Mouse (Mus musculus) heart, embryonic 16.5 days (tissue): ENCODE data around the gene Unc5cl. TPM values are rescaled to one million over a fixed set of nuclear protein-coding genes. Genes with fewer than 3 reads are reported as not detected.

Experiments used
- ATAC-seq: fragments of 200-750 bp; cut with Nextera tagmentation; replicated peaks from 2 replicates; pipeline ENCODE4 v1.8.0; 2017; ENCODE audit warnings: moderate number of reproducible peaks; ENCODE audit not compliant: insufficient read depth, low FRiP score; ENCODE audit errors: extremely low read depth
- H3K27ac ChIP-seq: fragments of 300-500 bp; sonication (generic); 2 replicates; pipeline ENCODE4 v1.5.1; 2014; ENCODE audit warnings: mild to moderate bottlenecking, low read length, control low read depth, moderate library complexity
- H3K27me3 ChIP-seq: fragments of 300-500 bp; sonication (generic); 2 replicates; pipeline ENCODE4 v1.6.1; 2014; ENCODE audit warnings: low read length, mixed read lengths; ENCODE audit not compliant: control insufficient read depth, insufficient read depth
- H3K36me3 ChIP-seq: fragments of 300-500 bp; sonication (generic); 2 replicates; pipeline ENCODE4 v1.6.1; 2014; ENCODE audit not compliant: control insufficient read depth, insufficient read depth
- H3K4me1 ChIP-seq: fragments of 300-500 bp; sonication (generic); 2 replicates; pipeline ENCODE4 v1.6.1; 2014; ENCODE audit warnings: low read length, mixed read lengths; ENCODE audit not compliant: control insufficient read depth, insufficient read depth
- H3K4me2 ChIP-seq: fragments of 300-500 bp; sonication (generic); 2 replicates; pipeline ENCODE4 v1.6.1; 2014; ENCODE audit warnings: low read depth, mild to moderate bottlenecking, control low read depth, low read length
- H3K4me3 ChIP-seq: fragments of 300-500 bp; sonication (generic); 2 replicates; pipeline ENCODE4 v1.5.1; 2014; ENCODE audit warnings: mild to moderate bottlenecking, control low read depth, low read length
- H3K9ac ChIP-seq: fragments of 300-500 bp; sonication (generic); 2 replicates; pipeline ENCODE4 v1.6.1; 2014; ENCODE audit warnings: low read length, control low read depth
- H3K9me3 ChIP-seq: fragments of 300-500 bp; sonication (generic); replicated peaks from 2 replicates; pipeline ENCODE4 v1.6.1; 2016; ENCODE audit warnings: low read length; ENCODE audit not compliant: control insufficient read depth
- WGBS: fragments of 180-500 bp; shearing (Covaris S2); extraction: QIAGEN DNeasy Blood & Tissue Kit; methylation state at CpG from one replicate; pipeline ENCODE4 v1.1.7; 2014; 5-methylcytosine and 5-hydroxymethylcytosine counted together
- polyA plus RNA-seq: library from polyadenylated mRNA; unstranded; fragments of >200 nt; fragmentation: Nextera tagmentation; extraction: Ambion mirVana; gene quantifications from 2 replicates; pipeline ENCODE4 v1.2.1, GENCODE M21; 2015

Gene Unc5cl
- polyA plus RNA-seq, 1 experiment from 2014 or later, result 2.0 TPM

DNA sequence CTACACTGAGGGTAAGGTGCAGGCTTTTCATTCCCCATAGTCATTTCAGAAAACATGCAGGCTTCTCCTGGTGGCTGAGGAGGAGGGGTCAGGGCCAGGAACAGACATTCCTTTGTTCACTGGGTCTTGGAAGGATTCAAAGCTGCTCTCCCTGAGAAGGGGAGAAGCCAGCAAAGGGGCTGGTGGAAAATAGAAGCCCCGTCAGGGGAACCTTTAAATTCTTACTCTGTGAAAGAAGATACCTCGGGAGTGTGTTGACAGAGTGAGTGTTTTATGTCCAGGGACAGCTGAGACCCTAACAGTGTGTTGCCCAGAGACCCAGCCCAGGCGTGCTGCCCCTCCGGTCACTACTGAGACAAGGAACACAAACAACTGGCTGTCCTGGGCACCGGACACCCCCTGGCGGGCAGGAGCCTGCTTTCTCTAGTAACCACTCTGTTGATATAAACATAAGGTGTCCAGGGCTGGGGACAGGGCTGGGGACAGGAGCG is 17.2 kb upstream of the Unc5cl start:
- no peak overlapping the region for H3K4me3 ChIP-seq
- H3K27ac ChIP-seq, result peak overlapping the region; percentile 97
- H3K27me3 ChIP-seq, result no peaks in the 10 kb centered on the region
- peak; percentile 41 for ATAC-seq
- peak overlapping the region; percentile 18; the same call in 1 of the 2 replicates for H3K4me2 ChIP-seq
- no peaks in the 10 kb centered on the region for H3K9me3 ChIP-seq
- H3K4me1 ChIP-seq, result peaks cover 33% of the 10 kb centered on the region
- peak overlapping the region; percentile 55 for H3K9ac ChIP-seq
- no peaks in the 10 kb centered on the region for H3K36me3 ChIP-seq
- 28% methylated on average over 7 of the region's 7 CpGs for WGBS

DNA sequence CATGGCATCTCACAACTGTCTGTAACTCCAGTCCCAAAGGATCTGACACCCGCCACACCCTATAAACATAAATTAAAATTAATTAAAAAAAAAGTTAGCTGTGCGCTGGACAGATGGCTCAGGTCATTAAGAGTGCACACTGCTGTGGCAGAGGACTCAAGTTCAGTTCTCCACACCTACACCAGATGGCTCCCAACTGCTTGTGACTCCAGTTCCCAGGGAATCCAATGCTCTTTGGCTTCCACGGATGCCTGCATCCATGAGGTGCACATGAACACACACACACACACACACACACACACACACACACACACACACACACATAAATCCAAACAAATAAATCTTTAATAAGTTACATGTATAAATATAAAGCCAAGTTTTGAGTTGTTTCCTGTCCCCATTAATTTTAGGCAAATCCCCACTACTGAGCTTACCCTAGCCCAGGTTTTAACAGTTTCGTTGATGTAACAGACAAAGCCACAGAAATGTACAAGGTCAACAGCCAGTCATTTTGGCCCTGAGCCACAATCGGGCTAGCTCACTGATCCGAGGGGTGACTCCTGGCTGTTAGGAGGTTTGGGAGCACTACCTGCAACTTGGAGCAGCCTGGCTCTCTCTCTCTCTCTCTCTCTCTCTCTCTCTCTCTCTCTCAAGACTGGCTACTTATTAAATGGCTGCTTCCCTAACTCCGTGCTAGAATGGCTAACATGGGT is 11.8 kb upstream of the Unc5cl start:
- Histone ChIP-seq H3K9ac (no peak overlapping the region), H3K9me3 (no peaks in the 10 kb centered on the region), H3K27me3 (no peaks in the 10 kb centered on the region), H3K36me3 (no peaks in the 10 kb centered on the region), H3K27ac (no peak overlapping the region), H3K4me1 (peaks cover 3% of the 10 kb centered on the region; the same call in 1 of the 2 replicates), H3K4me3 (no peak overlapping the region), H3K4me2 (no peak overlapping the region)
- WGBS, result 70% methylated on average over 7 of the region's 7 CpGs
- no peak for ATAC-seq

DNA sequence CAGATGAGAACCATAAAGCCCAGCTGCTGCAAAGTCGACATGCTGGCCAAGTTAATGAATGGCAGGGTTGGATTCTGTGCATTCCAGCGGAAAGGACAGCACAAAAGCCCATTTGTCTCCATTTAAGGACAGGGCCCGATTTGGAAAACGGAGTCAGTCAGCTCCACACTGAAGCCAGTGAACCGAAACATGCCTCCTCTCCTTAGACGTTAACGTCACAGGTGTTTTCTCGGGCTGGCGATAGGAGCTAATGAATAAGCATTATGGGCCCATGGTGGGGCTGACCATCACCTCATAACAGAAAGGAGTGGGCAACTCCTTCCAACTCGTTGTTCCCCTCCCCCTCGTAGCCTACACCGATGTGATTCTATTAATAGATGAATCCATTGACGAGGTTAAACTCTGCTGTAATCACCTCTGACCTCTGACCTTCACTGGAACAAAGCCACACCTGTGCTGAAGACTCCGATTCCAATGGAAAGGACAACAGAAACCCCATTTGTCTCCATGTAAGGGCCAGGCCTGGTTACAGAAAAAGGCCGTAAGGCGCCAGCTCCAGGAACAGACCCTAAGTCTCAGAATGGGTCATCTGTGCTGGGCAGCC is 11.1 kb upstream of the Unc5cl start:
- 74% methylated on average over 16 of the region's 16 CpGs for WGBS
- Histone ChIP-seq H3K9me3 (no peaks in the 10 kb centered on the region), H3K27ac (no peak overlapping the region), H3K4me2 (no peak overlapping the region), H3K27me3 (no peaks in the 10 kb centered on the region), H3K4me3 (no peak overlapping the region), H3K4me1 (no peaks in the 10 kb centered on the region), H3K36me3 (no peaks in the 10 kb centered on the region), H3K9ac (no peak overlapping the region)
- no peak for ATAC-seq

DNA sequence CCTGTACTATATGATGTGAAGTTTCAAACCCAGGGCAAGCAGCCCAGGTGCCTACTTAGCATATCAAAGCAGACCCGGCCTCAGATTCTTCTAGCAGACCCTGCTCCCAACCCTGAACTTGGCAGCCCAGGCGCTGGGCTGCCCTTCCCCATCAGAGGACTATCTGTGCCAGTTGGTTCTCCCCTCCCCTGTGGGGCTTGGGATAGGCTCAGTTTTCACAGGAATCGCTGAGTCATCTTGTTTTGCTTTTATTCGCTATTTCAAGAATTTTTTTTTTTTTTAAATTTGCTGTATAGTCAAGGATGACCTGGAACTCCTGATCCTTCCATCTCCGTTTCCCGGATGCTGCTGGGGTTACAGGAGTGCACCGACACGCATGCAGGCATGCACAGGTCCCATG is 7.0 kb upstream of the Unc5cl start:
- Histone ChIP-seq H3K27me3 (no peaks in the 10 kb centered on the region), H3K4me2 (no peak overlapping the region), H3K4me1 (no peaks in the 10 kb centered on the region), H3K36me3 (no peaks in the 10 kb centered on the region), H3K4me3 (no peak overlapping the region), H3K9ac (no peak overlapping the region), H3K27ac (no peak overlapping the region), H3K9me3 (no peaks in the 10 kb centered on the region)
- ATAC-seq, result no peak
- WGBS, result 71% methylated on average over 8 of the region's 8 CpGs

DNA sequence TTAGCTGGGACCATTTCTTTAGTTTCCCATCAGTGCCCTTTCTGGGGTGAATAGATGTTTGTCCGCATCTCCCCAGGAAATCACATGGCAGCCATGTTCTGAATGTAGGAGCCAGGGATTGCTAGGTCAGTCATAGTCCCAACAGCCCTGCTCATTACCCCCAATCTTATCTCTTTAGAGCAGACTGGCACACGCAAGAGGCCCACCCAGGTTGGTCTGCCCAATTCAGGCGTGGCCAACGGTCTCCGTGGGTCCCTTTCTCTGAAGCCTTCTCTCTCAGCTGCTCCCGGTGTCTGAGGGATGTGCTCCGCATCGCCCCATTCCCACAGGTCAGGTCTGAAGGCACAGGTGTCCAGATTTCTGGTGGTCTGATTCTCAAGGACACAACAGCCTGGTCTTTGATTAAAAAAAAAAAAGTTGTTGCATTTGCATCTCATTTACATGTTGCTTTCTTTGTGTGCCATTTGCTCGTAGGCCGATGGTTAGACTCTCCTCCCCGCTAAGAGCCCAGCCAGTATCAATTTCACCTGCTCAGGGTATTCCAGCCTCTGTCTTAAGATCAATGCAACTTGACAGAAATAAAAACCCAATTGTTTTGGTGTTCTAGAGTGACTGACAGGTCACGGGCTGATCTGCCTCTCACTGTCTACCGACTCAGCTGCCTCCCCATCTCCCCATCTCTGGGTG is 3.9 kb upstream of the Unc5cl start:
- ATAC-seq, result no peak

DNA sequence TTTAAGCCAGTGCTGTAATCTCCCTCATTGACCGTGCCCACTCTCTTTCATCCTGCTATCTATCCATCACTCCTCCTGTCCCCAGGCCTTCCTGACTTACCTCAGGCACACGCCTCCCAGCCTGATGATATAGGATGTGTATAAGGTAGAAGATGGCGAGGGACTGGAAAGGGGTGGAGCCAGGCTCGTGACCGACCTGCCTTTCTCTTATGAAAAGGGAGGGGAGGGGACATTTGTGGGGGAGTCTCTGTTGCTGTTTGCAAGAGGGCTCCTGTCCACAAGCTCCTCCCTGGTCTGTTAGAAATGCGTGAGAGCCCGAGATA is 3.4 kb upstream of the Unc5cl start, which contains the start of gene Tspo2:
Tspo2 (minus strand) TSS at position 170 of the 323 bp plus-strand sequence.
- H3K4me3 ChIP-seq, result no peak within 1 kb of the TSS

More for the DNA sequence above, 3.9 kb upstream of the Unc5cl start:
- Histone ChIP-seq H3K27me3 (no peaks in the 10 kb centered on the region), H3K4me2 (no peak overlapping the region), H3K9ac (no peak overlapping the region), H3K4me3 (no peak overlapping the region), H3K36me3 (no peaks in the 10 kb centered on the region), H3K4me1 (no peaks in the 10 kb centered on the region), H3K27ac (no peak overlapping the region), H3K9me3 (no peaks in the 10 kb centered on the region)
- 82% methylated on average over 13 of the region's 13 CpGs for WGBS

DNA sequence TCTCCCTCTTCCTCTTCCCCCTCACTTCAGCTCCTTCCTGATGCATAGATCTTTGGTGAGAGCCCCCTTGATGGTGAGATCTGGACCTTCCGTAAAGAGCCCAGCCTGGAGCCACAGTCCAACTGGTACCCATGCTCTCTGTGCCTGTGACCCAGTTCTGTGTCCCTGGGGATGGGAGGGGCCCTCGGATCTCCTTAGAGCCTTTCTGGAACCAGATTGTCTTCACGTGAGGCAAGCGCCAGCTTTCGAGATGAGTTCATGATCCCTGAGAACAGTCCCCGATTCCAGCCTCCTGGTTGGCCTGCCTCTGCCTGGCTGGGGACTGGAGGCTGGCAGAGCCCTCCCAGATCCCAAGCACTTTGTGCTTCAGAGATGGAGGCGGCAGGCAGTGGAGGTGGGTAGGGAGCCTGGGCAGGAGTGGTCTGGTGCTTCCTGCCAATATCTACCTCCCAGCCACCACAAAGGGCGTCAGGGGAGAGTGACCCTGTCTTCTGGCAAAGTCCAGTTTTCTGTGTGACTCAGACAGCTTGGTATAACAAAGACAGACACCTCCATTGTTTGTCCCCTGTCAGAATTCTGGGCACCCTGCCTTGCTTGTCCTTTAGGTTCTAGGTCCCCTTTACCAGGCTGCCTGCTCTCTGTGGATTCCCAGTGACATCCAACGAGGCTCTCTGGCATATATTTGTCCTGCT is 2.8 kb upstream of the Unc5cl start:
- no peak overlapping the region for H3K27ac ChIP-seq
- no peaks in the 10 kb centered on the region for H3K9me3 ChIP-seq
- WGBS, result 59% methylated on average over 9 of the region's 9 CpGs
- no peak overlapping the region for H3K4me3 ChIP-seq
- no peaks in the 10 kb centered on the region for H3K27me3 ChIP-seq
- H3K9ac ChIP-seq, result no peak overlapping the region
- H3K4me2 ChIP-seq, result no peak overlapping the region
- no peaks in the 10 kb centered on the region for H3K36me3 ChIP-seq
- H3K4me1 ChIP-seq, result no peaks in the 10 kb centered on the region
- ATAC-seq, result no peak

More for the DNA sequence above, 3.4 kb upstream of the Unc5cl start, which contains the start of gene Tspo2:
- H3K27ac ChIP-seq, result no peak within 1 kb of the TSS
- H3K9me3 ChIP-seq, result no peaks in the 10 kb centered on the region
- H3K9ac ChIP-seq, result no peak within 1 kb of the TSS
- no peaks in the 10 kb centered on the region for H3K27me3 ChIP-seq
- no peak within 1 kb of the TSS for H3K4me2 ChIP-seq
- no peaks in the 10 kb centered on the region for H3K36me3 ChIP-seq
- 53% methylated on average over 7 of the region's 7 CpGs for WGBS
- ATAC-seq, result no peak
- H3K4me1 ChIP-seq, result no peaks in the 10 kb centered on the region

DNA sequence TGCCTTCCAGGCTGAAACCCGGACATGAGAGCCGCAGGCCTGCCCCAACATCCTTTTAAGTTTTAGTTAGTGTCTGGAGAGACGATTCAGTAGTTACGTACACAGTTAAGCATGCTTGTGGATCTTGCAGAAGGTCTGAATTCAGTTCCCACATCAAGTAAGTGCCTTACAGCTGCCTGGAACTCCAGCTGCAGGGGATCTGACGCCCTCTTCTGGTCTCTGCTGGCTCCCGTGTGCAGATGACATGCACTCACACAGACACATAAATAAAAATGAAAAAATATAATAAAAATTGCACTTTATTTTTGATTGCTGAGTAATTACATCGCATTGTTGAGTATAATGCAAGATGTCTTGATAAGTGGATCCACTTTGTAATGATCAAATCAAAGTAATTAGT is 1.2 kb upstream of the Unc5cl start:
- Histone ChIP-seq H3K9ac (no peak overlapping the region), H3K4me3 (no peak overlapping the region), H3K4me2 (no peak overlapping the region), H3K9me3 (no peaks in the 10 kb centered on the region), H3K36me3 (no peaks in the 10 kb centered on the region), H3K4me1 (no peaks in the 10 kb centered on the region), H3K27me3 (no peaks in the 10 kb centered on the region), H3K27ac (no peak overlapping the region)
- WGBS, result 82% methylated on average over 7 of the region's 7 CpGs
- ATAC-seq, result no peak
